Mouse (Mus musculus): ENCODE data around the gene Caml.
"Not testable (repeated sequence)": the region's sequence is repeated elsewhere in the genome, so short reads cannot be mapped to it uniquely, and the experiment has no call there.

The Caml gene

GRCm38 (mm10) chr13:55622649-55623541, at the start of gene Caml:
Caml (plus strand) TSS chr13:55623005.
- DNase-seq = peak; percentile 89

GRCm38 (mm10) chr13:55573432-55573831, 49.4 kb upstream of the Caml start, which contains the start of gene Tmed9:
Tmed9 (plus strand) TSS chr13:55573732.
- no peak for DNase-seq

- no peak for DNase-seq
Measured at GRCm38 (mm10) chr13:55574321-55574720, 48.5 kb upstream of the Caml start.

GRCm38 (mm10) chr13:55575932-55576331, 46.9 kb upstream of the Caml start:
- no peak for DNase-seq

- DNase-seq = not testable (repeated sequence)
Measured at GRCm38 (mm10) chr13:55576872-55577271, 45.9 kb upstream of the Caml start.

- no peak for DNase-seq
Measured at GRCm38 (mm10) chr13:55578086-55578485, 44.7 kb upstream of the Caml start.

GRCm38 (mm10) chr13:55591961-55592490, 30.8 kb upstream of the Caml start:
- peak; percentile 58 for DNase-seq

- peak; percentile 96 for DNase-seq
Measured at GRCm38 (mm10) chr13:55592512-55593253, 30.1 kb upstream of the Caml start.

GRCm38 (mm10) chr13:55593254-55593747, 29.5 kb upstream of the Caml start:
- no peak for DNase-seq

- peak; percentile 72 for DNase-seq
Measured at GRCm38 (mm10) chr13:55595375-55595774, 27.4 kb upstream of the Caml start.

GRCm38 (mm10) chr13:55596802-55597201, 26.0 kb upstream of the Caml start:
- no peak for DNase-seq

- DNase-seq = peak; percentile 86
Measured at GRCm38 (mm10) chr13:55599566-55600540, 23.0 kb upstream of the Caml start, which contains the start of gene B4galt7. B4galt7 (plus strand) TSS chr13:55599896.

GRCm38 (mm10) chr13:55600657-55601056, 22.1 kb upstream of the Caml start:
- peak; percentile 29 for DNase-seq

GRCm38 (mm10) chr13:55601611-55602010, 21.2 kb upstream of the Caml start:
- DNase-seq = peak; percentile 84

GRCm38 (mm10) chr13:55604606-55605005, 18.2 kb upstream of the Caml start:
- no peak for DNase-seq

- DNase-seq = no peak
Measured at GRCm38 (mm10) chr13:55606899-55607623, 15.7 kb upstream of the Caml start.

- DNase-seq = no peak
Measured at GRCm38 (mm10) chr13:55607624-55608006, 15.2 kb upstream of the Caml start.

GRCm38 (mm10) chr13:55611996-55612395, 10.8 kb upstream of the Caml start:
- no peak for DNase-seq

GRCm38 (mm10) chr13:55613471-55613870, 9.3 kb upstream of the Caml start:
- DNase-seq = no peak

- DNase-seq = no peak
Measured at GRCm38 (mm10) chr13:55619328-55619727, 3.5 kb upstream of the Caml start.

GRCm38 (mm10) chr13:55620275-55620674, 2.5 kb upstream of the Caml start:
- DNase-seq = no peak

All from cerebellum, adult 9-10 months (tissue).